Mouse (Mus musculus) midbrain, embryonic 10.5 days (tissue): ENCODE results near the gene Ttll1. TPM values are rescaled to one million over a fixed set of nuclear protein-coding genes. Genes with fewer than 3 reads are reported as not detected.

Source experiments
- DNase-seq: peaks from one replicate; pipeline ENCODE4 v3.0.0-alpha.2; 2017; ENCODE audit warnings: low spot score
- H3K27ac ChIP-seq: fragments of 300-500 bp; sonication (generic); replicated peaks from 2 replicates; pipeline ENCODE4 v1.5.1; 2016; ENCODE audit warnings: mild to moderate bottlenecking
- H3K27me3 ChIP-seq: fragments of 300-500 bp; sonication (generic); 2 replicates; pipeline ENCODE4 v1.6.1; 2016; ENCODE audit warnings: low read depth, mild to moderate bottlenecking; ENCODE audit not compliant: poor library complexity, severe bottlenecking
- H3K36me3 ChIP-seq: fragments of 300-500 bp; sonication (generic); 2 replicates; pipeline ENCODE4 v1.6.1; 2016; ENCODE audit warnings: mild to moderate bottlenecking, moderate library complexity
- H3K4me1 ChIP-seq: fragments of 300-500 bp; sonication (generic); 2 replicates; pipeline ENCODE4 v1.6.1; 2016
- H3K4me3 ChIP-seq: fragments of 300-500 bp; sonication (generic); 2 replicates; pipeline ENCODE4 v1.5.1; 2016; ENCODE audit warnings: mild to moderate bottlenecking, moderate library complexity
- H3K9me3 ChIP-seq: fragments of 300-500 bp; sonication (generic); replicated peaks from 2 replicates; pipeline ENCODE4 v1.6.1; 2016; ENCODE audit warnings: mild to moderate bottlenecking
- WGBS: fragments of 180-500 bp; shearing (Covaris S2); methylation state at CpG from one replicate; pipeline ENCODE4 v1.1.7; 2016; 5-methylcytosine and 5-hydroxymethylcytosine counted together
- polyA plus RNA-seq: library from polyadenylated mRNA; unstranded; fragments of >200 nt; fragmentation: Nextera tagmentation; extraction: Ambion mirVana; gene quantifications from 2 replicates; pipeline ENCODE4 v1.2.1, GENCODE M21; 2016

Ttll1 gene
- polyA plus RNA-seq, 1 experiment from 2014 or later = 34.3 TPM

GRCm38 (mm10) chr15:83531961-83532469, 21.3 kb upstream of the Ttll1 start:
- no peak for DNase-seq
- no peaks in the 10 kb centered on the region for H3K36me3 ChIP-seq
- H3K27ac ChIP-seq = no peak overlapping the region
- no peaks in the 10 kb centered on the region for H3K9me3 ChIP-seq
- peaks cover 36% of the 10 kb centered on the region for H3K27me3 ChIP-seq
- peaks cover 7% of the 10 kb centered on the region for H3K4me1 ChIP-seq
- 78% methylated on average over 5 of the region's 5 CpGs for WGBS
- no peak overlapping the region for H3K4me3 ChIP-seq

- DNase-seq = no peak
- no peaks in the 10 kb centered on the region for H3K9me3 ChIP-seq
- H3K4me1 ChIP-seq = peaks cover 20% of the 10 kb centered on the region
- no peaks in the 10 kb centered on the region for H3K36me3 ChIP-seq
- no peak overlapping the region for H3K4me3 ChIP-seq
- no peak overlapping the region for H3K27ac ChIP-seq
- WGBS = 83% methylated on average over 6 of the region's 6 CpGs
- H3K27me3 ChIP-seq = peaks cover 49% of the 10 kb centered on the region
These were observed 20.0 kb upstream of the Ttll1 start for GRCm38 (mm10) chr15:83530688-83531087.

- Histone ChIP-seq H3K27me3 (peaks cover 54% of the 10 kb centered on the region), H3K4me1 (peaks cover 24% of the 10 kb centered on the region), H3K9me3 (no peaks in the 10 kb centered on the region), H3K4me3 (no peak overlapping the region), H3K27ac (no peak overlapping the region), H3K36me3 (no peaks in the 10 kb centered on the region)
- WGBS = 88% methylated on average over 9 of the region's 9 CpGs
- no peak for DNase-seq
These were observed 19.5 kb upstream of the Ttll1 start for GRCm38 (mm10) chr15:83530233-83530632.

GRCm38 (mm10) chr15:83529765-83530164, 19.1 kb upstream of the Ttll1 start:
- H3K27me3 ChIP-seq = peaks cover 58% of the 10 kb centered on the region
- 94% methylated on average over 5 of the region's 5 CpGs for WGBS
- no peak overlapping the region for H3K27ac ChIP-seq
- no peaks in the 10 kb centered on the region for H3K9me3 ChIP-seq
- H3K36me3 ChIP-seq = no peaks in the 10 kb centered on the region
- no peak overlapping the region for H3K4me3 ChIP-seq
- peaks cover 27% of the 10 kb centered on the region for H3K4me1 ChIP-seq
- no peak for DNase-seq

- Histone ChIP-seq H3K4me3 (no peak overlapping the region), H3K4me1 (peaks cover 32% of the 10 kb centered on the region), H3K27ac (no peak overlapping the region), H3K9me3 (no peaks in the 10 kb centered on the region), H3K27me3 (peaks cover 61% of the 10 kb centered on the region), H3K36me3 (no peaks in the 10 kb centered on the region)
- DNase-seq = no peak
- 76% methylated on average over 4 of the region's 4 CpGs for WGBS
These were observed 18.2 kb upstream of the Ttll1 start for GRCm38 (mm10) chr15:83528892-83529291.

GRCm38 (mm10) chr15:83527747-83528146, 17.1 kb upstream of the Ttll1 start:
- WGBS = 70% methylated on average over 2 of the region's 2 CpGs
- H3K9me3 ChIP-seq = no peaks in the 10 kb centered on the region
- H3K36me3 ChIP-seq = no peaks in the 10 kb centered on the region
- no peak for DNase-seq
- H3K4me1 ChIP-seq = peaks cover 44% of the 10 kb centered on the region
- H3K4me3 ChIP-seq = no peak overlapping the region; the same call in 1 of the 2 replicates
- H3K27ac ChIP-seq = no peak overlapping the region
- peaks cover 65% of the 10 kb centered on the region for H3K27me3 ChIP-seq

GRCm38 (mm10) chr15:83527092-83527437, 16.4 kb upstream of the Ttll1 start:
- Histone ChIP-seq H3K4me3 (peak overlapping the region; percentile 63), H3K9me3 (no peaks in the 10 kb centered on the region), H3K36me3 (no peaks in the 10 kb centered on the region), H3K4me1 (peaks cover 51% of the 10 kb centered on the region), H3K27ac (peak overlapping the region; percentile 70), H3K27me3 (peaks cover 65% of the 10 kb centered on the region)
- DNase-seq = peak; percentile 26
- WGBS = 2% methylated on average over 26 of the region's 26 CpGs

- WGBS = under 1% methylated on average over 45 of the region's 45 CpGs
- Histone ChIP-seq H3K27ac (peak within 1 kb of the TSS; percentile 70), H3K9me3 (no peaks in the 10 kb centered on the region), H3K4me1 (peaks cover 54% of the 10 kb centered on the region), H3K27me3 (peaks cover 65% of the 10 kb centered on the region), H3K36me3 (no peaks in the 10 kb centered on the region), H3K4me3 (peak within 1 kb of the TSS; percentile 63)
- DNase-seq = peak; percentile 74
These were observed 15.9 kb upstream of the Ttll1 start, which contains the start of gene Bik for GRCm38 (mm10) chr15:83526424-83527091. Bik (plus strand) TSS chr15:83526862.

GRCm38 (mm10) chr15:83524333-83524729, 13.6 kb upstream of the Ttll1 start:
- no peaks in the 10 kb centered on the region for H3K9me3 ChIP-seq
- no peak overlapping the region for H3K4me3 ChIP-seq
- H3K4me1 ChIP-seq = peaks cover 54% of the 10 kb centered on the region
- no peak for DNase-seq
- WGBS = 86% methylated on average over 3 of the region's 3 CpGs
- peaks cover 57% of the 10 kb centered on the region for H3K27me3 ChIP-seq
- no peak overlapping the region; the same call in 1 of the 2 replicates for H3K27ac ChIP-seq
- H3K36me3 ChIP-seq = no peaks in the 10 kb centered on the region

- WGBS = 67% methylated on average over 14 of the region's 14 CpGs
- H3K9me3 ChIP-seq = no peaks in the 10 kb centered on the region
- H3K4me1 ChIP-seq = peaks cover 55% of the 10 kb centered on the region
- no peak overlapping the region for H3K4me3 ChIP-seq
- peak overlapping the region; percentile 70 for H3K27ac ChIP-seq
- DNase-seq = no peak
- peaks cover 57% of the 10 kb centered on the region for H3K27me3 ChIP-seq
- no peaks in the 10 kb centered on the region for H3K36me3 ChIP-seq
These were observed 13.1 kb upstream of the Ttll1 start for GRCm38 (mm10) chr15:83523638-83524332.

- Histone ChIP-seq H3K27ac (peak overlapping the region; percentile 70), H3K9me3 (no peaks in the 10 kb centered on the region), H3K4me1 (peaks cover 61% of the 10 kb centered on the region), H3K27me3 (peaks cover 56% of the 10 kb centered on the region), H3K4me3 (no peak overlapping the region), H3K36me3 (no peaks in the 10 kb centered on the region)
- DNase-seq = no peak
- 23% methylated on average over 7 of the region's 7 CpGs for WGBS
These were observed 12.5 kb upstream of the Ttll1 start for GRCm38 (mm10) chr15:83523196-83523595.

GRCm38 (mm10) chr15:83520861-83521382, 10.2 kb upstream of the Ttll1 start:
- WGBS = 86% methylated on average over 6 of the region's 6 CpGs
- no peak overlapping the region for H3K27ac ChIP-seq
- no peak for DNase-seq
- no peaks in the 10 kb centered on the region for H3K36me3 ChIP-seq
- peaks cover 33% of the 10 kb centered on the region for H3K27me3 ChIP-seq
- no peak overlapping the region for H3K4me3 ChIP-seq
- H3K9me3 ChIP-seq = no peaks in the 10 kb centered on the region
- H3K4me1 ChIP-seq = peaks cover 47% of the 10 kb centered on the region
